Mouse (Mus musculus) midbrain, embryonic 10.5 days (tissue): ENCODE measurements around the gene Krt35. TPM values are rescaled to one million over a fixed set of nuclear protein-coding genes. Genes with fewer than 3 reads are reported as not detected.
A peak's percentile ranks its signal among the peaks of the same experiment; 100 is the strongest.

ENCODE experiments used
- DNase-seq: peaks from one replicate; pipeline ENCODE4 v3.0.0-alpha.2; 2017; ENCODE audit warnings: low spot score
- H3K27ac ChIP-seq: fragments of 300-500 bp; sonication (generic); replicated peaks from 2 replicates; pipeline ENCODE4 v1.5.1; 2016; ENCODE audit warnings: mild to moderate bottlenecking
- H3K27me3 ChIP-seq: fragments of 300-500 bp; sonication (generic); 2 replicates; pipeline ENCODE4 v1.6.1; 2016; ENCODE audit warnings: low read depth, mild to moderate bottlenecking; ENCODE audit not compliant: poor library complexity, severe bottlenecking
- H3K36me3 ChIP-seq: fragments of 300-500 bp; sonication (generic); 2 replicates; pipeline ENCODE4 v1.6.1; 2016; ENCODE audit warnings: mild to moderate bottlenecking, moderate library complexity
- H3K4me1 ChIP-seq: fragments of 300-500 bp; sonication (generic); 2 replicates; pipeline ENCODE4 v1.6.1; 2016
- H3K4me3 ChIP-seq: fragments of 300-500 bp; sonication (generic); 2 replicates; pipeline ENCODE4 v1.5.1; 2016; ENCODE audit warnings: mild to moderate bottlenecking, moderate library complexity
- H3K9me3 ChIP-seq: fragments of 300-500 bp; sonication (generic); replicated peaks from 2 replicates; pipeline ENCODE4 v1.6.1; 2016; ENCODE audit warnings: mild to moderate bottlenecking
- WGBS: fragments of 180-500 bp; shearing (Covaris S2); methylation state at CpG from one replicate; pipeline ENCODE4 v1.1.7; 2016; 5-methylcytosine and 5-hydroxymethylcytosine counted together
- polyA plus RNA-seq: library from polyadenylated mRNA; unstranded; fragments of >200 nt; fragmentation: Nextera tagmentation; extraction: Ambion mirVana; gene quantifications from 2 replicates; pipeline ENCODE4 v1.2.1, GENCODE M21; 2016

Gene Krt35
- polyA plus RNA-seq, 1 experiment from 2014 or later = not detected

- H3K36me3 ChIP-seq = no peaks in the 10 kb centered on the region
- H3K4me3 ChIP-seq = no peak within 1 kb of the TSS
- 92% methylated on average over 6 of the region's 6 CpGs for WGBS
Observed at GRCm38 (mm10) chr11:100105576-100106122, 9.6 kb upstream of the Krt35 start, which contains the start of gene Krt36. Gene Krt36, minus strand, starts transcription at chr11:100105626.

GRCm38 (mm10) chr11:100102693-100103429 is 6.8 kb upstream of the Krt35 start:
- WGBS = 69% methylated on average over 15 of the region's 15 CpGs
- Histone ChIP-seq H3K4me1 (peaks cover 11% of the 10 kb centered on the region), H3K36me3 (no peaks in the 10 kb centered on the region), H3K9me3 (no peaks in the 10 kb centered on the region), H3K27me3 (no peaks in the 10 kb centered on the region), H3K27ac (no peak overlapping the region), H3K4me3 (no peak overlapping the region)
- no peak for DNase-seq

More at GRCm38 (mm10) chr11:100105576-100106122, 9.6 kb upstream of the Krt35 start, which contains the start of gene Krt36:
- no peak for DNase-seq
- Histone ChIP-seq H3K27ac (no peak within 1 kb of the TSS), H3K27me3 (no peaks in the 10 kb centered on the region), H3K4me1 (no peaks in the 10 kb centered on the region; the same call in 1 of the 2 replicates), H3K9me3 (no peaks in the 10 kb centered on the region)

- DNase-seq = no peak
- Histone ChIP-seq H3K4me3 (no peak overlapping the region), H3K27ac (no peak overlapping the region), H3K4me1 (peaks cover 15% of the 10 kb centered on the region), H3K27me3 (no peaks in the 10 kb centered on the region), H3K9me3 (no peaks in the 10 kb centered on the region), H3K36me3 (no peaks in the 10 kb centered on the region)
- WGBS = 87% methylated on average over 4 of the region's 4 CpGs
Observed at GRCm38 (mm10) chr11:100100391-100100790, 4.3 kb upstream of the Krt35 start.

DNA sequence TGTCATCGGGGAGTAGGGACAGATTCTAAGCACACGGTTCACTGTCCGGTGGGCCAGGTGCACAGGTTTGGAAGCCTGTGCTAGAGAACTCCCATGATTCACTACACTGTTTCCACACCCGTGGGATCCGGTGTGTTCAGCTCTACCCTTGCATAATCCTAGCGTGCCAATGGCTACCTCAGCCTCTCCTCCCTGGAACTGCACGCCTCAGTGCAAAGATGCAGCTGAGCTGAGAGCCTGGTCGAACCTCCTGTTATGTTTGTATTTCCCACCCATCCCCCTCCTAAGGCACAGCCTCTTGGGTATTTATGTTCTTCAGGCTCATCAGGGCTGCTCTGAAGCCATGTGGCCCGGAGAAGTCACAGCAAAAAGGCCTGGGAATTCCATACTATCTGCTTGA is 1.8 kb upstream of the Krt35 start:
- DNase-seq = no peak
- 76% methylated on average over 9 of the region's 9 CpGs for WGBS
- Histone ChIP-seq H3K27me3 (no peaks in the 10 kb centered on the region), H3K36me3 (no peaks in the 10 kb centered on the region), H3K27ac (peak overlapping the region; percentile 2; the same call in 1 of the 2 replicates), H3K4me3 (no peak overlapping the region), H3K9me3 (no peaks in the 10 kb centered on the region), H3K4me1 (peaks cover 15% of the 10 kb centered on the region)

DNA sequence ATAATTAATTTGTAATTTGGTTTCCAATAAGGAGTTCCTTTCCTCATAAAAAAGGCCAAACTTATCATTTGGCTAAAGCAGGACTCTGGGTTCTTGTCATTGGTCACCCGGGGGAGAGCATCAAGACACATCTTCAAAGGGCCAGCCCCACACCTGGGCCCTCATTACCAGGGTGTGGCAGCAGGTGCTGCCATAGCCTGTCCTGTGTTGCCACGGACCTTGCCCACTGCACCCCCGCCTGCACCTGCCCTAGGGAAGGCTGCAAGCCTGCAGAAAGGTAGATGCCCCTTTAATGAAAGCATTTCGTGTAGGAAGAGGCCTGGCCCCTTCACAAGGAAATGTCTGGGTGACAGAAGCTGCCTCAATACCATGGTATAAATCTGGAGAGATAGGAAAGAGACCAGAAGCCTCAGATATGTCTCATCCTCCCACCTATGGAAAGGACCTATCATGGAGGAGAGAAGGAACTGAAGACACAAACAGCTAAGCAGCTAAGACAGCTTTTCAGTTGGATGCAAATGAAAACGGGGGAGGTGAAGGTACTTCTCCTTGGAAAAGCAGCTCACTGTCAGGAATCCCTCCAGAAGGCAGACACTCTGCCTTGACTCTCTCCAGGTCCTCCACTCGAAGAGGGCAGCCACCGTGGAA is 7.5 kb downstream of the Krt35 start:
- no peak for DNase-seq
- H3K27me3 ChIP-seq = no peaks in the 10 kb centered on the region
- no peaks in the 10 kb centered on the region for H3K9me3 ChIP-seq
- no peaks in the 10 kb centered on the region for H3K4me1 ChIP-seq
- no peak overlapping the region for H3K27ac ChIP-seq
- H3K4me3 ChIP-seq = no peak overlapping the region
- WGBS = 74% methylated on average over 7 of the region's 7 CpGs
- no peaks in the 10 kb centered on the region for H3K36me3 ChIP-seq

DNA sequence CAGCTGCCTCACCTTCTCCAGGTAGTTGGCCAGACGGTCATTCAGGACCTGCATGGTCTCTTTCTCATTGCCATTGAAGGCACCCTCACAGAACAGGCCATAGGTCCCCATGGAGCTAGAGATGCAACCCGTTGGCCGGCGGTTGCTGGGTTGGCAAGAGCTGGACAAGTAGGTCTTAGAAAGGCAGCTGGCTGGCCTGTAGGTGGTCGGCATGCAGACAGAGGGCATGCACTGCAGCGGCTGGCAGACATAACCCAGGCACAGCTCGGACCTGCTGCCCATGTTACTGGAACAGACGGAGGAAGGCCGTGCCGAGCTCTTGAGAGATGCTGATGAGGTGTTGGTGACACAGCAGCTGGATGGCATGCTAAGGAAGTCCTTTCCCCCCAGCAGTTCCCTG is 8.2 kb downstream of the Krt35 start, which contains the start of gene Krt32:
TSS of gene Krt32 (minus strand) at position 366 of the 400 bp plus-strand sequence.
- Histone ChIP-seq H3K4me1 (no peaks in the 10 kb centered on the region), H3K27ac (no peak within 1 kb of the TSS), H3K36me3 (no peaks in the 10 kb centered on the region), H3K4me3 (no peak within 1 kb of the TSS), H3K9me3 (no peaks in the 10 kb centered on the region), H3K27me3 (no peaks in the 10 kb centered on the region)
- DNase-seq = no peak
- WGBS = 90% methylated on average over 10 of the region's 10 CpGs

DNA sequence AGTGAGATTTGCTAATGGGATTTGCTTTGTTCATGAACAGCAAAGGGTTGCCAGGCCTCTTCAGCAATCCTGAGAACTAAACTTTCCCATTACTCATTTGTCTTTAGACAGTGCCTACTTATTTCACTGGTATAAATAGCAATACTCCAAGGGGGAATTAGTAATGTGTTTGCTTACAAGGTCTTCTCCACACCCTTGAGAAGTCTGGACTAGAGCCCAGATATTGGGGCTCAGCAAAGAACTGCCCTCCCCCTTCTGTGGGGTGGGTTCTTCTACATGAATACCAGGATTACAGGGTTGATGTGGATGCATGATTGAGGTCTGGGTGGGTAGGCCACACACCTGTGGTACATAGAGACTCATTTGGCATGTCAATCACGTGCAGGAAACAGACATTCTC is 22.2 kb downstream of the Krt35 start:
- no peak overlapping the region for H3K27ac ChIP-seq
- DNase-seq = no peak
- H3K27me3 ChIP-seq = no peaks in the 10 kb centered on the region
- no peak overlapping the region for H3K4me3 ChIP-seq
- H3K36me3 ChIP-seq = no peaks in the 10 kb centered on the region
- no peaks in the 10 kb centered on the region for H3K9me3 ChIP-seq
- 58% methylated on average over 1 of the region's 1 CpGs for WGBS
- peaks cover 4% of the 10 kb centered on the region; the same call in 1 of the 2 replicates for H3K4me1 ChIP-seq

GRCm38 (mm10) chr11:100067293-100068036 is 28.6 kb downstream of the Krt35 start:
- Histone ChIP-seq H3K9me3 (no peaks in the 10 kb centered on the region), H3K4me1 (no peaks in the 10 kb centered on the region), H3K4me3 (no peak overlapping the region), H3K27ac (no peak overlapping the region), H3K27me3 (no peaks in the 10 kb centered on the region), H3K36me3 (no peaks in the 10 kb centered on the region)
- 89% methylated on average over 17 of the region's 17 CpGs for WGBS
- DNase-seq = no peak

DNA sequence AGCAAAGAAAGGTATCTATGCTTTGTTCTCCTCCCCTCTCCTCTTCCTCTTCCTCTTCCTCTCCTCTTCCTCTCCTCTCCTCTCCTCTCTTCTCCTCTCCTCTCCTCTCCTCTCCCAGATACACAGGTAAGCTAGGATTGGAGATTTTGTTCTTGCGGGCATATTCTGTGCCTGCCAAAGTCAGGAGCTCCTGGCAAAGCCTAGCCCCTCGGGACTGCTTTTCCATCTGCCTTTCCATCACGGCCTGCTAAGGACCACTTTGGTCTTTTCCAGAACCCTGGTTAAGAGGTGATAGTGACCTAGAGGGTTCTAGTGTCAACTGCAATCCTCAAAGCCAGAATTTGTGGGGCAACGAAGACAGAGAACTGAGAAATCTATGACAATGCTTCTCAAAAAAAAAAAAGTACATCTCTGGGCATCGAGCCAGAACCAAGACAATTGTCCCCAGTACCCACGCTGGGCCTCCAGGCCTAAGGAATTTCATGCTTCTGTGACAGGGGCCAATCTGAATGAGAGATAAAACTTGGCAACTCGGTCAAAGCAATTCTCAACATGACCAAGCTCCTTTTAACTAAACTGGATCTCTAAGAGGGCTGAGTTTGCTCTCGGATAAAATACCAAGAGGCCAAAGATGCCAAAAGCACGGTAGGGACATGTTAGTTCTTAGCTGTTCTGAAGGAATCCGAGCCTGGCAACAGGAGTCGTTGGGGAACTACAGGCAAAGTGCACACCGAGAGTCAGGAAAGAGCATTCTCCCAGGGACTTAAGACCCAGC is 29.6 kb downstream of the Krt35 start:
- DNase-seq = no peak
- Histone ChIP-seq H3K4me1 (no peaks in the 10 kb centered on the region), H3K36me3 (no peaks in the 10 kb centered on the region), H3K27me3 (no peaks in the 10 kb centered on the region), H3K27ac (no peak overlapping the region), H3K9me3 (no peaks in the 10 kb centered on the region), H3K4me3 (no peak overlapping the region)
- 82% methylated on average over 12 of the region's 12 CpGs for WGBS

GRCm38 (mm10) chr11:100058875-100059274 is 37.2 kb downstream of the Krt35 start:
- WGBS = 66% methylated on average over 8 of the region's 8 CpGs
- Histone ChIP-seq H3K27me3 (no peaks in the 10 kb centered on the region), H3K36me3 (no peaks in the 10 kb centered on the region), H3K27ac (no peak overlapping the region), H3K9me3 (no peaks in the 10 kb centered on the region), H3K4me1 (no peaks in the 10 kb centered on the region), H3K4me3 (no peak overlapping the region)
- DNase-seq = no peak

DNA sequence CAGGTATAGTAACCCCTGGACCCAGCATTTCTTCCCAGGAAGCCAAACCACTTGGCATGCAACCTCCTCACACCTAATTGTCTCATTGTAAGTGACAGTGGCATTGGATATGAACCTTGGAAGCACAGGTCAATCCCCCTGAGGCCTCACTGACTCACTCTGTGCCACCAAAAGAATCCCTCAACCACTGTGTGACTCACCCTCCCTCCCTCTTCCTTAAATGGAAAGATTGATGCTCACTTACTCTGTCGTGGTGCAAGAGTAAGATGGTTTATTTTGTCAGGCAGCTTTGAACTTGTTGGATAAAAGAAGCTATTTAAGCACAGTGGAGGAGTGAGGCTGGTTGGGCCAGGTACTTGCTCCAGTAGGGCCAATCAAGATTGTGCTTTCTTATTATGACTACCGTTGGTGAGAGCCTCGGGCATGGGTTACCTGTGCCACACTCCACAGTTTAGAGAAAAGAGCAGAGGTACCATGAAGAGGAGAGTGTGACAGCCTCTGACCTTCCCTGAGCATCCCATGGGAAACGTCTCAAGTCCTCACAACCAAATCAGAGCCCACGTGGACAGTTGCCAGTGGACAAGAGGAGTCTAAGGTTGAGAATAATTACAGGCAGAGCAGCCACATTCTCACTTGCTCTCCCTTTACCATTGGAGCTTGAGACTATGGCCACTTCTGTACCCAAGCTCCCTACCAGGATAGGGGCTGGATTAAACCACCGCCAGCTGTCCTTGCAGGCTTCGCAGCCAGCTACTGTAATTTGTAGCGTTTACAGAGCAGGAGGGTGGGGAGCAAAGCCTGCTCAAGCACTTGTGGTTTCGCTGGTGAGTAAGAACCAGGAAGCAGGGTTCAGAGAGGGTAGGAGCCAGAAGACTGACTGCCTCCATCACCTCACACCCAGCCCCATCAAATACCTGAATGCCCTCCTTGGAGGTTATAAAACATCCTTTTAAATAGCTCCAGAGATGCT is 40.1 kb downstream of the Krt35 start:
- no peaks in the 10 kb centered on the region for H3K36me3 ChIP-seq
- H3K27ac ChIP-seq = no peak overlapping the region
- no peak for DNase-seq
- 82% methylated on average over 9 of the region's 9 CpGs for WGBS
- no peak overlapping the region for H3K4me3 ChIP-seq
- H3K9me3 ChIP-seq = no peaks in the 10 kb centered on the region
- H3K27me3 ChIP-seq = no peaks in the 10 kb centered on the region
- no peaks in the 10 kb centered on the region for H3K4me1 ChIP-seq
